Mouse (Mus musculus) bone marrow, adult 2 months (tissue): ENCODE measurements around the gene 2310009B15Rik. TPM values are rescaled to one million over a fixed set of nuclear protein-coding genes. Genes with fewer than 3 reads are reported as not detected.

Source experiments
- H3K27ac ChIP-seq: fragments of 200-500 bp; 2 replicates; pipeline ENCODE4 v1.5.1; 2012; ENCODE audit warnings: low read depth, mild to moderate bottlenecking, control low read depth, inconsistent platforms, low read length; ENCODE audit not compliant: control insufficient read depth, poor library complexity, insufficient read depth
- H3K4me1 ChIP-seq: fragments of 200-500 bp; 2 replicates; pipeline ENCODE4 v1.6.1; 2011; ENCODE audit warnings: low read length; ENCODE audit not compliant: control insufficient read depth, insufficient read depth
- H3K4me3 ChIP-seq: fragments of 200-500 bp; replicated peaks from 2 replicates; pipeline ENCODE3; 2011; ENCODE audit warnings: mild to moderate bottlenecking, low read depth, low read length, control low read depth; ENCODE audit not compliant: control insufficient read depth
- CTCF ChIP-seq: fragments of 200-500 bp; IDR thresholded peaks from 2 replicates; pipeline ENCODE4 v1.5.1; 2011; ENCODE audit warnings: low read length, control low read depth; ENCODE audit not compliant: control insufficient read depth, insufficient read depth
- POLR2A ChIP-seq: fragments of 200-500 bp; IDR thresholded peaks from 2 replicates; pipeline ENCODE4 v1.6.1; 2011; ENCODE audit warnings: low read depth, mild to moderate bottlenecking, control low read depth, low read length, borderline replicate concordance; ENCODE audit not compliant: control insufficient read depth
- WGBS: fragments of 180-500 bp; shearing (Covaris S2); methylation state at CpG from one replicate; pipeline ENCODE4 v1.1.7; 2018; 5-methylcytosine and 5-hydroxymethylcytosine counted together
- polyA plus RNA-seq: library from polyadenylated mRNA; stranded (reverse); fragments of >200 nt; gene quantifications from 2 replicates; pipeline ENCODE4 v1.2.4, GENCODE M21; 2011; ENCODE audit warnings: low replicate concordance; ENCODE audit not compliant: missing spikeins, insufficient read depth, insufficient read length

The 2310009B15Rik gene
- polyA plus RNA-seq, 1 experiment, result 13.3 TPM

DNA sequence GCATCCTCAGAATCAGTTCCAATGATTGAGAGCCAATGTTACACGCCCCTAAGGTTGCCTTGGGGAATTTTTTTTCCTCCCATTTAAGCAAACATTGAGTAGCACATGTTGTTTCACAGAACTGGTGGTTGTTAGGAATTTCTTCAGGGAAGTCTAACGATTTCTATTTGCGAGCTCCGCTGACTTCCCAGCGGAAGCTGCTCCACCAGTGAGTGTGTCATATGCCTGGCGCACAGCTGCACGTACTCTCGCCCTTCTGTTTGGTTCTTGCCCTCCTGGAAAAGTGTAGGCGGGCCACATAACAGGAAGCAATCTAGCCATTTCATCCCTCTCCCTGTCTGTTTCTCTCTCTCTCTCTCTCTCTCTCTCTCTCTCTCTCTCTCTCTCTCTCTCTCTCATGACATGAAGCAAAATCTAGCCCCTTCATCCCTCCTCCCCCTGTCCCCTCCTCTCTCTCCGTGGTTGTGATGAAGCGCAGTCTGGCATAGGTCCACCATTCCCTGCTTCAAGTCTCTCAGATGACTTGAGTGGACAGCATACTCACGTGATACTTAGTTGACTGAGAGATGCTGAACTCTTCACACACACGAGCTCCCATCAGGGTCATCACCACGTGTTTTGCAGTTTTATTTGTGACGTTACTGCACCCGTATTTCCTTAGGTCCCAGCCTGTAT lies 19.9 kb upstream of the 2310009B15Rik start:
- Histone ChIP-seq H3K4me3 (no peak overlapping the region), H3K4me1 (no peaks in the 10 kb centered on the region), H3K27ac (no peak overlapping the region)
- 79% methylated on average over 16 of the region's 16 CpGs for WGBS
- no peak for TF ChIP-seq CTCF
- TF ChIP-seq POLR2A, result no peak

- no peaks in the 10 kb centered on the region; the same call in none of the 2 replicates for H3K4me1 ChIP-seq
- WGBS, result 82% methylated on average over 1 of the region's 1 CpGs
- no peak for TF ChIP-seq POLR2A
- no peak for TF ChIP-seq CTCF
- H3K27ac ChIP-seq, result no peak overlapping the region
- no peak overlapping the region for H3K4me3 ChIP-seq
Observed at GRCm38 (mm10) chr1:138850823-138851222, 5.8 kb downstream of the 2310009B15Rik start.

GRCm38 (mm10) chr1:138850161-138850539 lies 6.5 kb downstream of the 2310009B15Rik start:
- TF ChIP-seq POLR2A (no peak), CTCF (no peak)
- no peak overlapping the region for H3K27ac ChIP-seq
- no peaks in the 10 kb centered on the region; the same call in none of the 2 replicates for H3K4me1 ChIP-seq
- 88% methylated on average over 4 of the region's 4 CpGs for WGBS
- H3K4me3 ChIP-seq, result no peak overlapping the region

GRCm38 (mm10) chr1:138849531-138850160 lies 7.0 kb downstream of the 2310009B15Rik start:
- TF ChIP-seq POLR2A (no peak), CTCF (no peak)
- 20% methylated on average over 8 of the region's 8 CpGs for WGBS
- no peaks in the 10 kb centered on the region; the same call in 1 of the 2 replicates for H3K4me1 ChIP-seq

DNA sequence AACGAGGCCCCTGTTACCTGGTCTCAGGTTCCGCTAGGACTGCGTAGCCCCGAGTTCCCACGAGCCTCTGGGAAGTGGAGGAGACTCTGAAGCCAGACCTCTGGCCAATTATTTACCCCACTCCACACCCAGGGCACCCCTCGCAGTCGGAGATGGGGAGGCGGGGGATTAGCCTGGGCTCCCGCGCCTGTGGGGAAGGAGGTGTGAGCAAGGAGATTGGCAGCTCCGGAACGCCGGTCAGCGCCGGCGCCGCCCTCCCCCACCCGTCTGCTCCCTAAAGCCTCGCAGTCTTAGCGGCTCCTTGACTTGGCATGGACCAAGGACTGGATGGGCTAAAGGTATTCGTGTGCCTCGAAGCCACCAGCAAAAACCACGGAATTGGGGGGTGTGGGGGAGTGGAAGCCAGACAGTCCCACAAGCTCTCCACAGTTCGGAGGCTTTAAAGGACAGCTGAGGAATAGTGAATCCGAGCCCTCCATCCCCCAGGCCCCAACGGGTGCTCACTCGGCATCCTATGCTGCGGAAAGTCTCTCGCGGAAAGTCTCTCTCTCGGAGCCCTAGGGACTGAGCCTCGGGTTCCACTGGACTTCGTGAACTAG lies 8.0 kb downstream of the 2310009B15Rik start, which contains the start of gene Lhx9:
Gene Lhx9 (minus strand): TSS at position 67 of the 599 bp plus-strand sequence.
- 3% methylated on average over 33 of the region's 33 CpGs for WGBS
- no peak within 1 kb of the TSS for H3K4me3 ChIP-seq
- TF ChIP-seq CTCF, result no peak
- no peak for TF ChIP-seq POLR2A

More at GRCm38 (mm10) chr1:138849531-138850160, 7.0 kb downstream of the 2310009B15Rik start:
- no peak overlapping the region for H3K4me3 ChIP-seq
- H3K27ac ChIP-seq, result no peak overlapping the region

DNA sequence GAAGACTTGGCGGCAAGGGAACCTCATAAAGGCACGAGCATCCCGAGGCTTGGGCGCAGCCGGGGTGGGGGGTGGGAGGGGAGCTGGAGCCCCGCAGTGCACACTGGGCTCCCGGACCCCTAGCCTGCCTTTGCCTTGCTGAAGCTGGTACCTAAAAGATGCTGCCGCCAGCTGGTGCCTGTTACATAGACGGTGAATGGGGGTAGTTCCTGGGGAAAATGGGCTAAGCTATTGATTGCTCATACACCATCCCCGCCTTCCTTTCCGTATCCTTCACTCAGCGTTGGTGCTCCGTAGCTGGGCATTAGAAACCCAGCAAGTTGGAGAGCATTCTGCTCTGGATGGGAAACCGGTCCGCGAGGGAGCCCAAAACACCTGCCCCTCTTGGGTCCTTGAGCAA lies 8.6 kb downstream of the 2310009B15Rik start:
- TF ChIP-seq POLR2A (no peak), CTCF (no peak)
- WGBS, result 8% methylated on average over 16 of the region's 16 CpGs
- no peaks in the 10 kb centered on the region; the same call in 1 of the 2 replicates for H3K4me1 ChIP-seq
- H3K27ac ChIP-seq, result no peak overlapping the region
- H3K4me3 ChIP-seq, result no peak overlapping the region

More for the DNA sequence above, 8.0 kb downstream of the 2310009B15Rik start, which contains the start of gene Lhx9:
- Histone ChIP-seq H3K27ac (no peak within 1 kb of the TSS), H3K4me1 (no peaks in the 10 kb centered on the region; the same call in 1 of the 2 replicates)

- Histone ChIP-seq H3K4me3 (no peak overlapping the region), H3K4me1 (no peaks in the 10 kb centered on the region; the same call in 1 of the 2 replicates), H3K27ac (no peak overlapping the region)
- no peak for TF ChIP-seq CTCF
- TF ChIP-seq POLR2A, result no peak
- WGBS, result 3% methylated on average over 21 of the region's 21 CpGs
Observed at GRCm38 (mm10) chr1:138847146-138847545, 9.5 kb downstream of the 2310009B15Rik start.

GRCm38 (mm10) chr1:138846581-138846980 lies 10.1 kb downstream of the 2310009B15Rik start:
- 6% methylated on average over 9 of the region's 9 CpGs for WGBS
- Histone ChIP-seq H3K4me1 (no peaks in the 10 kb centered on the region; the same call in 1 of the 2 replicates), H3K27ac (no peak overlapping the region), H3K4me3 (no peak overlapping the region)
- TF ChIP-seq POLR2A (no peak), CTCF (no peak)
